Mouse (Mus musculus) large intestine, adult 2 months (tissue): ENCODE measurements at regions not wholly inside any gene's neighbourhood (a gene's known extent, or its start where the extent isn't known, plus 50 kb on each side); places are given as distances from the start of the nearest gene placed in this dataset.

Experiments used
- DNase-seq: peaks from one replicate; pipeline ENCODE4 v3.0.0-alpha.2; 2012; ENCODE audit warnings: low read depth, low spot score
- WGBS: fragments of 180-500 bp; shearing (Covaris S2); methylation state at CpG from one replicate; pipeline ENCODE4 v1.1.7; 2018; 5-methylcytosine and 5-hydroxymethylcytosine counted together

DNA sequence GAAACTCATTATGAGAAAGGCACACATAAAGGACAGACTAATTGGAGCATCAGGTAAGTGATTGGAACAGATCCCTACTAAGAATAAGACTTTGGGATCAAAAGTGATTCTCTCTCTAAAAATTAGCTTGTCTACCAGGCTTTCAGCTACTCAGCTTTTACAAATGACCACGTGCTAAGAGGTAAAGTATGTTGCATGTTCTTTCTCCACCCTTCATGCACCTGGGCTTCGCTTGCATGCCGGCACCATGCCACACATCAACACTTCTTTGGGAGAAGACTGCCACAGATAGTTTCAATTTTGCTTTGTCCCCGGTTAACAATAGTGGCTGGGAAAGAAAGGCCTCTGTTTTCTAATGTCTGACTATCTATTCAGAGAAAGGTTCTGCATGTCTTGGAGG lies 1367.9 kb upstream of the A1bg start:
- DNase-seq: no peak

DNA sequence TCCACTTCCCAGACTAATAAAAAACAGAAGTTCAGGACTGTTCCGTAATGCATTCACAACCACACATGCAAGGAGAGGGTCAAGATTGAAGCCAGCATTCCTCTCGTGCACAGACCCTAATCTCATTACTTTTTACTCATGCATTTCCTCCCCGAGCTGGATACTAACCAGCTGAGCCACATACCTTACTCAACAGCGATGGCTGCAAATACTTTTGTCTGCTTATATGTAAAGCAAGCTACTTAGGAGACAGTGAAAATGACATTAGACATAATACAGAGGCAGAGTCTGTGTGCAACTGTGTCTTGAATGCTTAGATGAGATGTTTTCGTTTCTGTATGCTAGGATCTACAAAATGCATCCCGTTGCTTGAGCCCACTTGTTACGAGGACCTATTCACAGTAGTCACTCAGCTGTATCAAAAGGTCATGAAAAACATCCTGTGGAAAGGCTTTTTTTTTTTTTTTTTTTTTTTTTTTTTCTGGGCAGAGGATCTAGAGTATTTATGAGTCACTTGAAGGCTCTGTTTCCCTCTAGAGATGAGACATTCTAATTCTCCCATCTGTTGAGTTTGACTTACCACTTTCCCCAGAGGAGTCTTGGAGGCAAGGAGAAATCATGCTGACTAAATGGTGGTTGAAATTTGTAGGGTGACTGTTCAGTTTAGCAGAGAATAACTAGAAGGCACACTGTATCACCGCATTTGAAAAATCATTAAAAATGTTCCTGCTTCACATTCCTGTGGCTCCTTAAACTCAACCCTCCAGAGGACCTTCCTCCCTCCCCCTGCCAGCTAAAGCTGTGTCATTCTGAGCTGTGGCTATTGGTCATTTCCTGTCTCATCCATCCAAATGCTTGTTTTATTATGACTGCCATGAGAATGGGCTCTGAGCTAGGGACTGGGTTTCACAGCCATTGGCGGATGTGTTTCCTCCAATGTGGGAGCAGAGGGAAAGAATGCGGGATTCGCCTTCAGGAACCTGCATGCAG lies 1364.1 kb upstream of the A1bg start:
- WGBS: 64% methylated on average over 11 of the region's 11 CpGs
- DNase-seq: no peak

More for the DNA sequence above, 1367.9 kb upstream of the A1bg start:
- WGBS: 88% methylated on average over 4 of the region's 4 CpGs

DNA sequence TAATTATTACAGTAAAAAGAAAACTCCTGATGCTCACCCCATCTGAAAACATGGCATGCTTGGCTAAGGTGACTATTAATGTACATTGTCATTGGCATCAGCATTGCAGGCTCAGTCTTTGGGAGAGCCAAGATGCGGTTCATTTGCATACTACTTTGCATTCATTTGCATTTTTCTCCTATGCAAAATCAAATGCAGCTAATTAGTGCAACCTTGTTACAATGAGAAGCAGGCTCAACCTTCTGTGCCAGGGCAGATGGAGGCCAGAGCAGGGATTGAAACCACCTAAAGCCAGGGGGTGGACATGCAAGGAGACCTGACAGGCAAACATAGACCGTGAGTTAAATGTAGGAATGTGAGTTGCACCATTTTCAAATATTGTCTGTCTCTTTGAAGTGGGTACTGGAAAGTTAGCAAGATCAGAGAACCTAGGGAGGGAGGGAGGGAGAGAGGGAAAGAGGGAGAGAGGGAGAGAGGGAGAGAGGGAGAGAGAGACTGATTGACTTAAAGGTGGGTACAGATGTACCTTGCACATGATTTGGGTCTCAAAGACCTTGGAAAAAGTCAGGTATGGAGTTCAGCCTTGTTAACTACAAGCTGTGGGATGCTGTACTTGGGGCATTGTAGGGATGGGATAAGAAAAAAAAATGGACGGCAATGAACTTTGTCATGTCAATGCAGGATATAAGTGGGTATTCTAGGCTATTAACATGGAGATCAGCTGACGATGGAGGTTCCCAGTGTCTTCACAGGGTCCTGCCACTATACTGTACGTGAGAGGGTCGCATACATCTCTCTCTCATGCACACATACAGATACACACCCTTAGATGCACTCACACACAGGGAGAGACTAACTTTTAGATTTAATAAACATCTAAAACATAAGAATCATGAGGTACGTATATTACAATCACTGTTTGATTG lies 1362.1 kb upstream of the A1bg start:
- DNase-seq: no peak
- 93% methylated on average over 7 of the region's 7 CpGs for WGBS

DNA sequence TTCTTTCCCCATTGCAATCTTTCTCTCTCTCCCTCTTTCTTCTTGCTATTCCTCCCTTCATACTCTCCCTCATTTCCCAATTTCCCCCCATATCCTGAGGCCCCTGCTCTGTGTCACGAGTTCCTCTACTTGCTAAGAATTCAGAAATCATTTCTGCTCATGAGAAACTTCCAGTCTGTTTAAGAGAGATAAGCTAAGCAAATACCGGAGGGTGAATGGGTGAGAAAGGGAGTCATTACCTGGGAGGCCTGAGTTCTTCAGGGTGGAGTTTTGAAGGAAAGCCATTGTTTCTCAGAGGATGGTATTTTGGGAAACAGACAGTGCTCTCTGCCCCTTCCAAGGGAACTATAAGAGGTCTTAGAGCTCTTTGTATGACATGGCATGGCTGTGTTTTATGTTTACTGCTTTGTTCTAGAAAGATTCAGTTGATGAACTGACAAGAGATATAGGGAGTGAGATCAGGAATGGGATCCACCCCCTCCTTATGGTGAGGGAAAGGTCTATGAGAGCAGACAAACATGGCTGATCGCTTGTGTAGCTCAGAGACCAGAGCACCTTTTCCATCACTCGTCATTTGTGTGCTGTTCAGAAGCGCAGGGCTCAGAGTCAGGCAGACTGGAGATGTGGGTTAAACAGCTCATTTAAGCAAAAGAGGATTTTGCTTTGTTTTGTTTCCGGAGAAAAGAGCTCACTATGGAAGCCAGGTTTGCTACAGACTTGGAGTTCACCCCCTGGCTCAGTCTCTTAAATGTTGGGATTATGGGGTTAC lies 1361.0 kb upstream of the A1bg start:
- 58% methylated on average over 6 of the region's 6 CpGs for WGBS
- DNase-seq: no peak

DNA sequence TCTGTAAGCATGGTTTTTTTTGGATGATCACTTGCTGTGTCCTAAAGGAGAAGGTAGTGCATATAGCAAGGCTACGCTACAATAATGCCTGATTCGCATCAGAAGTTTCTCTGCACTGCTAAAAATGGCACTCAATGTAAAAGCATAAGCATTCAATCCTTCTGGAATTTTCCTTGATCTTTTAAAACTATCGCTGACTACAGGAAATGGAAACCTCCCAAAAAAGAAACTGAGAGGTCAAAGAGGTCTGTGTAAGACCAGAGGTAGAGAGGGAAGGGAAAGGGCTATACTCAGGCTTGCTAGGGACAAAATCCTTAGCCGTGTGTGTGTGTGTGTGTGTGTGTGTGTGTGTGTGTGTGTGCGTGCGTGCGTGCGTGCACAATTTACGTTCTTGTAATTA lies 1359.8 kb upstream of the A1bg start:
- no peak for DNase-seq

DNA sequence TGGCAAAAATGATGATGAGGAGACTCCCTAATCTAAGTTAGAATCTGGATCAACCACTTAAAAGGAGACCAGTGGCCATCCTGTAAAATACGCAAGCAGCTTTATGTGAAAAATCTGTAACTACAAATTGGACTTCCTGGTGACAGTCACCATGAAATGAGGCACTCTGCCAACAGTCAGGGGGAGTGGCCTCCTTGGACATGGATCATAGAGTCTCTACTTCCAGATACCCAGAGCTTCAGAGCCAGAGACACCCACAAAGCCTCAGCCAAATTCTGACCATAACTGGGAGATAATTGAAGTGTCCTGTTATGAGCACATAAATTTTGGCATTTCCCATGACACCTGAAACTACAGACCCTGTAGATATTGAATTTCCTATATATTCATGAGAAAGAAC lies 1359.3 kb upstream of the A1bg start:
- WGBS: 39% methylated on average over 1 of the region's 1 CpGs
- peak; percentile 54 for DNase-seq

More for the DNA sequence above, 1359.8 kb upstream of the A1bg start:
- WGBS: 70% methylated on average over 9 of the region's 9 CpGs

DNA sequence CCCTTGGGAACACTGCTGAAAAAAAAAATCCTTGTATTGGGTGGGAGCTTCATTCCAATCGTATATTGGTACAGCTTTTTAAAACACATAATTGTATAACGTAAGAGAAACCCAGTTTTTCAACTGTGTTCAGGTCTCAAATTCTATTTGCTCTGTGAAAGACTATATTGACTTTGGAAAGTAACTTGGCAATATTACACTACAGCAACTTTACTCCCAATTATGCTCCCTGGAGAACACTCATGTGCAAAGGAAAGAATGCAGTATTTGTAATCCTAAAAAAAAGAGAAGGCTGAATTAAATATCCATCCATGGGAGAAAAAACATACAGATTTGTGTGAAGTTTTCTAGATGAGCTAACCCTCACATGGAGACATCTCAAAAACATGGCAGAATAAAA lies 1356.7 kb upstream of the A1bg start:
- WGBS: 44% methylated on average over 2 of the region's 2 CpGs
- no peak for DNase-seq

DNA sequence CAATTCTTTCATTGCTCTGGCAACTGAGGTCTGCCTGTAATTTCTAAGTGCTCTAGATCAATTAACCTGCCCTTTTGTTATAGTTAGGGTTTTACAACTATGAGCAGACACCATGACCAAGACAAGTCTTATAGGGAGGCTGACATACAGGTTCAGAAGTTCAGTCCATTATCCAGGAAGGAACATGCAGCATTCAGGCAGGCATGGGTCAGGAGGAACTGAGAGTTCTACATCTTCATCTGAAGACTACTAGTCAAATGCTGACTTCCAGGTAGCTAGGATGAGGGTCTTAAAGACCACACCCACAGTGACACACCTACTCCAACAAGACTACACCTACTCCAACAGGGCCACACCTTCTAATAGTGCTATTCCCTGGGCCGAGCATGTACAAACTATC lies 1352.0 kb upstream of the A1bg start:
- 93% methylated on average over 1 of the region's 1 CpGs for WGBS
- no peak for DNase-seq

DNA sequence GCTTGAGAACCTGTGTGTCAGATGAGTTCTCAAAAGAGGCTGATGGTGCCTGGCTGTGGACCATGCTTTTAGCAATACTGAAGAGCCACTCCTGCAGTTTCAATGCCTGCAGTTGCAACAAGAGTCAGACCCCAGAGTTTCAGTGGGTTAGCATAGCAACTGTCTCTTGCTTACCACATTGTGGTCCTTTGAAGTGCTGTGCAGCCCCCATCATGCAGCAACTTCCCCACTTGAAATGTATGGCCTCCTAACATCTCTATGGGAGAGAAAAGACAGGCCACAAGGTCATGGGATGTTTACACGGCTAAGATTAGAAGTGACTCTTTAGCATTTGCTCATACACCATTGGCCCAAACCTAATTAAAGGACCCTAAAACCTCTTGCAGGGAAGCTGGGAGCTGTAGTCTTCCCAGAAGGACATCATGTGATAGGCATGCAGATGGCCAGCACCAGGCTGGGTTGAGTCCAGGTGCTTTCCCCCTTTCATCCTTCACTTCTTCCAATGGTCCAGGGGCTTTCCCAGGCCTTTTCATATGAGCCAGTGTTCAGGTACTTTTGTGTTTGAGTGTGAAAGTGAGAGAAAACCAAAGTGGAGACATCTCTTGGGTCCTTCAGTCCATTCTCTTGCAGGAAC lies 1351.2 kb upstream of the A1bg start:
- WGBS: 86% methylated on average over 1 of the region's 1 CpGs
- no peak for DNase-seq

DNA sequence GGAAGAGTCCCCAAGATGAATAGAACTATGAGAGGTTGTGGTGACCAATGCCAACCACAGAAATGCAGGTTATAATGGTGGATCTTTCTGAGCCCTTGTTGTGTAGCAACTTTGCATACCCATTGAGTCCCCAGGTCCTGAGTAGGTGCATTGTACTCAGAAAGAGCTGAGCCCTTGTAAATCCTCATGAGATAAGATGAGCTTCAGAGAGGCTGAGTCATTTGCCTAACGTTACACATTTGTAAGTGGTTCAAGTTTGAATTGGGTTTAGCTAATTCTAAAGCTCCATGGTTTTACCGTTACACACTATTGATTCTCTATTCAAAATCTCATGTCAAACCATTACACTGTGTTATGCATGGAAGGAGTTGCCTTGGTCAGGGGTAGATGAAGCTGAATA lies 1349.9 kb upstream of the A1bg start:
- WGBS: 89% methylated on average over 2 of the region's 2 CpGs
- DNase-seq: no peak

DNA sequence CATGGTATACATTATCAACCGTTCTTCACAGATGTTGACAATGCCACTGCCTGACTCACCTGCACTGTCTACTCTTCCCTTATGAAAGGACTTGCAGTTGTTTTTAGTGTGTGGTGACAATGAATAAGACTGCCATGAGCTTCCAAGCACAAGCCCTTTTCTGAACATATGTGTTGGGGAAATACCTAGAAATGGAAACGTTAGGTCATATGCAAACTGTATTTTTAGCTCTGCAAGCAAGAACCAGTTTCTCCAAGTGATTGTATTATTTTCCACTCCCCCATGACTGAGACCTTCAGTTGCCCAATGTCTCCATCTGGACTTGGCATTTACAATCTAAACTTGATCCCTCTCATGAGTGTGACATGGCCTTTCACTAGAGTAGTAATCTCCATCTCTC lies 1348.6 kb upstream of the A1bg start:
- 49% methylated on average over 2 of the region's 2 CpGs for WGBS
- no peak for DNase-seq

DNA sequence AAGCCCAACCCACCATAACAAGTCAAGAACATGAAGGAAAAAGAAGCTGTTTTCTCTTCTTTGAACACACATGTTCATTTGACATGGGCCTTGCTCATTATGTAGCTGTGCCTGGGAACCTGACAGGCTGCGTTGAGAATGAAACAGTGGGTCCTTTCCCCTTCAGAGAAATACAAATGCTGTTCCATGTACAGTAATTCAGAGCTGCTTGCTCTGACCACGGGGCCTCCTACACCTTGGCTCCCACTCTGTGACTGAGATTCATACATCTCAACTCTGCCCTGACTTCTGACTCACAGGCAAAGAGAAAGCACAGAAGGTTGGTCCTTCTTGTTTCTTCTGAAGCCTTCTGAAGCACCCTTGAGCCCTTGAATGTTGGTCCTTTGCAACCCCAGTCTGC lies 1345.4 kb upstream of the A1bg start:
- DNase-seq: no peak
- WGBS: 87% methylated on average over 2 of the region's 2 CpGs

DNA sequence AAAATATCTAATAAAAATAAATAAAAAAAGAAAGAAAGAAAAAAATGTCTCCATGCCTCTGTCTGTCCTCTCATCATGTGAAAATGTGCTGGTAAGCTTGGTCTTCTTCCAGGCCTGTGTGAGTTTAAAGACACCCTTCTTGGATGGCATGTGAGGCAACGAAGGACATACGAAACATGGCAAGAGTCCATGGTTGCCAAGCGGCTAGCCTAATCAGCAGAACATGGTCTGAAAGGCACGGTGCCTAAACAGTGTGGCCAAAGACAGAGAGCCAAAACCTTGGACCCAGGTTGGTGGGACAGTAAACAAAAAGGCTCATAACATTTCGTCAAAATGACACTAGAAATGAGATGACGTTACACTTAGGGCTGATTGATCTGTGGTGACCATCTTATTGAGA lies 1344.7 kb upstream of the A1bg start:
- no peak for DNase-seq

DNA sequence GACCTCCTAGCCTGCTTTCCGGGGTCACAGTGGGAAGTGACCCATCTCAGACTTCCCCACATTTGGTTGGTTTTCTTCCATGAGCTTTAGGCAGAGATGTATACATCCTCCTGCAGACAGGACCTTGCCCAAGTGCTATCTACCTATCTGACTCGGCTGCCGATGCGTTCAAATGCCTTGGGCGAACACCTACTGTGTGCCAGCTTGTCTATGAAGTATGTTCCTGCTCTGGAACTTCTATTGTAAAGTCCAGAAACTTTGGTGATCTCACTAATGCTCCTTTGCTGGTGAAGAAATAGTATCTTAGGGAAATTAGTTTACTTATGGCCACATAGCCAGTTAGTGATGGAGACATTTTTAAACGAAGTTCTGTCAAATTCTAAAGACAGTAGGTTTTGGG lies 1343.2 kb upstream of the A1bg start:
- no peak for DNase-seq
- WGBS: 91% methylated on average over 6 of the region's 6 CpGs

More for the DNA sequence above, 1344.7 kb upstream of the A1bg start:
- 95% methylated on average over 6 of the region's 6 CpGs for WGBS

DNA sequence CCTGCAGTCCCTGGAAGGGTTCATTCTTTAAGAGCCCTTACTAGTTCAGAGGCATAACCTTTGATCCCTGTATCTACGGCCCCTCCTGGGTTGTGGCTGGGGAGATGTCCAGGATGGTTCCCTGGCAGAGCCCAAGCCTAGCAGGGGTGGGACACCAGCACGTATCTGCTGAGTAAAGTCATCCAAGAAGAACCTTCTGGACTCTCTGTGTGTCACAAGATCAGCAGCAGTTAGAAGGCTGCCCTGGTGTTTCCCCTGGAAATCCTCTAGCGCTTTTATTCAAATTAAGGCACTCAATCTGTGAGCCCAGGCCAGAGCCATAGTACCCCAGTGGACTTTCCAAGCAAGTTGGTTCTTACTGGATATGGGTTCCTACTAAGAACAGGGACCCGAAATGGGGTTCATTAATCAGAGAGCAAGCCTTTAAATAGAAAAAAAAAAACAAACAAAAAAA lies 1342.7 kb upstream of the A1bg start:
- 72% methylated on average over 4 of the region's 4 CpGs for WGBS
- DNase-seq: no peak

DNA sequence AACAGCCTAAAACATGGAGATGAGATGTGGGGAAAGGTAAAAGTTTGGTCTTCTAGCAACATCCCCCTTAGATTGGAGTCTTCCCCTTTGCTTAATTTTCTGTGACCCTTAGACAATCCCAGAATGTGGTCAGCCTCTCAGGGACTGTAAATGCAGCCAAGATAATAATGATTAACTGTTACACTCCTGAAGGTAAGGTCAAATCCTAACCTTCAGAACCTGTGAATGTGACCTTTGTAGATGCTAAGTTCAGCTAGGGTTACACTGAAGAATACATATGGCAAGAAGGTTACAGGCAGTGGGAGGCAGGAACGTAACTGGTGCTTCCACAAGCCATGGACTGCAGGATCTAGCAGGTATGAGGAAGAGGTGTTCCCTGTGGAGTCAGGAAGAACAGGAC lies 1342.2 kb upstream of the A1bg start:
- 84% methylated on average over 1 of the region's 1 CpGs for WGBS
- DNase-seq: no peak

DNA sequence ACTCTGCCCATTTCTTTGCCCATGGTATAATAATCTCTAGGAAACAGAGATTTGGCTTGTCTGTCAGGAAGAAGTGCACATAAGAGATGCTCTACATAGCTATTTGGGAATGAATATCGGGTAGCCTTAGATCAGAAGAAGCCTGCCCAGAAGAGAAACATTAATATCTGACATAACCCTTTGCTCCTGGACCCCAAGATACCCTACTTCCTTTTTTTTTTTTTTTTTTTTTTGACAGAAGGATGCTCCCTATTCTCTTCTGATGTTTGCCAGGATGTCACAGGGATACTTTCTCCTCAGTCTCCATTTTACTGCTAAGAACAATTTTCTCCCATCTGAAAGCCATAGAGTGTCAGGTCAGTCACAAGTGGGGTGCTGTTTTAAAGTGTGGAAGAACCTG lies 1341.4 kb upstream of the A1bg start:
- WGBS: 90% methylated on average over 1 of the region's 1 CpGs

DNA sequence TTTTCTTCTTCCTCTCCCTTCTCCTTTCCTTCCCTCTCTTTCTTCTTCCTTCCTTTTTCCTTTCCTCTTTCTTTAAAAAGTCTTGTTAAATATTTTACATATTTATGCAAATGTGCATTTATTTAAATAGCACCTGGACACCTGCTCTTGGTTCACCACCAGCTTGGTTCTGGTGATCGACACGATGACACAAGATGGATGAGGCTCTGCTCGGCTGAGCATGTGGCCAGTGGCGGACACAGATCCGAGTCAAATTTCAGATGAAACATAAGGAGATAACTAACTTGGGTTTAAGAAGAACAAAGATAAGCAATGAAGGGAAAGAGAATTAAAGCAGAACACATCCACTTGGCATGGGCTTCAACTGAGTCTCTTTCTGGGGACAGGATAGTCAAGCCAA lies 1339.7 kb upstream of the A1bg start:
- 94% methylated on average over 5 of the region's 5 CpGs for WGBS
- DNase-seq: no peak

More for the DNA sequence above, 1341.4 kb upstream of the A1bg start:
- no peak for DNase-seq

DNA sequence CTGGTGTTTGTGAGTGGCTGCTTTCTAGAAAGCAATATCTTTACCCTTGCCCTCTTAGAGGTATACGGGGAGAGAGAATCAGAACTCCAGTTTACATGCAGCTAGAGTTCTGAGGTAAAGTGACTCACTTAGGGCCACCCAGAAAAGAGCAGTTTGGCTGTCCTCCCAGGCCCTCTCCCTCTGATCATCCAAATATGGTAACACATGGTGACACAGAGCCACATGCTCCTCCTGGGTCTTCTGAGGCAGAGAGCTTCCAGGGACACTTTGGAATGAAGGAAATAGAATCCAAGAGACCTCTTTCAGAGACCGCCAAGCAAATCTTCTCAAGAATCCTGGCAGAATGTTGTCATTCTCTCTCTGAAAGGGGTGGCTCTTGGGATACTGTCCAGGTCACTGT lies 1338.7 kb upstream of the A1bg start:
- 71% methylated on average over 2 of the region's 2 CpGs for WGBS
- DNase-seq: no peak
